ENCODE assay signal across 9 mouse cellular contexts in the genomic region with DNA sequence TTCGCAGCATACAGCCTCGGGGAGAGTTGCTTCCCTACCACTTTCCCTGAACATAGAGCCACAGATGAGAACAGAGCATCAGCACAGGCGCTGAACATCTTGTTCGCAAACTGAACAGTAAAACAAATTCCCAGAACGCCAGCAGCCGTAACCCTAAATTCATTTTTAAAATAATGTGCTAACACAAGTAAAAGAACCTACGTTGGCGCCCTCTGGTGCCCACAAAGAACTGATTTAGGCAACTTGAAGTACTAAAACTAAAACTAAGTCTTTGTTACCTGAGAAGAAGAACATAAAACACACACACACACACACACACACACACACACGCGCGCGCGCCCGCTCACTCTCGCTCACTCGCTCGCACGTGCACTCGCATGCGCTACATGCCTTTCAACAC.
A peak's percentile ranks its signal among the peaks of the same experiment; 100 is the strongest.
DNase-seq lines count a peak whose midpoint lies in the region; ATAC-seq and TF ChIP-seq lines count a peak whose summit lies in the region.
"Had no signal": no experiment of that assay in that cellular context is flagged by ENCODE, and none has a peak within 500 bp of the region (broad histone marks: within the 10 kb centered on the region; RNA-seq: fewer than 3 reads in every experiment).

No protein-coding gene starts in this region.

- 68% methylated on average over 20 of the region's 20 CpGs for WGBS in kidney, adult 2 months
- WGBS in kidney, embryonic 15.5 days: 69% methylated on average over 20 of the region's 20 CpGs
- 73% methylated on average over 20 of the region's 20 CpGs for WGBS in neural tube, embryonic 11.5 days

- no peaks in the 10 kb centered on the region for H3K27me3 ChIP-seq in kidney, adult 2 months (replicated peaks; ENCODE audit: control insufficient read depth, insufficient read depth, low read length)
- H3K27me3 ChIP-seq in kidney, embryonic 15.5 days: no peaks in the 10 kb centered on the region
- H3K27me3 ChIP-seq in neural tube, embryonic 11.5 days (ENCODE audit: control insufficient read depth, insufficient read depth, low read length): no peaks in the 10 kb centered on the region
- H3K27me3 ChIP-seq: limb, embryonic 12.5 days had no signal

- no peak for TF ChIP-seq POLR2A in kidney, adult 2 months (IDR thresholded peaks at IDR 0.05; ENCODE audit: low read depth, low read length)

- no peaks in the 10 kb centered on the region for H3K36me3 ChIP-seq in kidney, adult 2 months (ENCODE audit: control insufficient read depth, insufficient read depth, low read length)
- no peaks in the 10 kb centered on the region for H3K36me3 ChIP-seq in kidney, embryonic 15.5 days
- no peaks in the 10 kb centered on the region for H3K36me3 ChIP-seq in neural tube, embryonic 11.5 days (ENCODE audit: control insufficient read depth, insufficient read depth, low read length)
- H3K36me3 ChIP-seq: limb, embryonic 12.5 days had no signal

- no peak overlapping the region for H3K27ac ChIP-seq in kidney, adult 2 months (ENCODE audit: insufficient read depth, low read depth, low read length)
- no peak overlapping the region for H3K27ac ChIP-seq in kidney, embryonic 15.5 days
- H3K27ac ChIP-seq in neural tube, embryonic 11.5 days (ENCODE audit: low read depth, low read length): no peak overlapping the region
- H3K27ac ChIP-seq: limb, embryonic 12.5 days had no signal

- H3K9ac ChIP-seq in kidney, embryonic 15.5 days: no peak overlapping the region
- no peak overlapping the region for H3K9ac ChIP-seq in neural tube, embryonic 11.5 days (ENCODE audit: low read length)
- H3K9ac ChIP-seq: limb, embryonic 12.5 days had no signal

- TF ChIP-seq CTCF in kidney, adult 2 months (conservative IDR thresholded peaks at IDR 0.05; ENCODE audit: insufficient read depth, insufficient read length, low read depth, low read length): no peak

- H3K4me2 ChIP-seq in kidney, embryonic 15.5 days: no peak overlapping the region
- H3K4me2 ChIP-seq in neural tube, embryonic 11.5 days (ENCODE audit: low read depth): no peak overlapping the region
- H3K4me2 ChIP-seq: limb, embryonic 12.5 days had no signal

- peak; percentile 22 for DNase-seq in kidney, adult 2 months
- peak; percentile 63 to 86 for DNase-seq in adrenal gland, adult (ENCODE audit: inconsistent age in 2 of 2, low spot score in 1 of 2)
- DNase-seq in embryo, embryonic 11 days: peak; percentile 60
- DNase-seq in layer of hippocampus, postnatal 10 days (ENCODE audit: low spot score in 2 of 2): peak; percentile 63 to 74
- peak; percentile 41 for DNase-seq in neural tube, embryonic 11.5 days (ENCODE audit: low spot score)
- DNase-seq in gastrocnemius, adult 18-20 months (ENCODE audit: low spot score): no peak

- no peak overlapping the region for H3K4me3 ChIP-seq in kidney, adult 2 months (ENCODE audit: insufficient read depth, low read depth, low read length)
- H3K4me3 ChIP-seq in kidney, embryonic 15.5 days (replicated peaks): no peak overlapping the region
- no peak overlapping the region for H3K4me3 ChIP-seq in neural tube, embryonic 11.5 days (ENCODE audit: low read depth, low read length)
- H3K4me3 ChIP-seq: limb, embryonic 12.5 days had no signal

- H3K9me3 ChIP-seq in kidney, embryonic 15.5 days (replicated peaks): no peaks in the 10 kb centered on the region
- H3K9me3 ChIP-seq in neural tube, embryonic 11.5 days (ENCODE audit: control insufficient read depth, low read length): no peaks in the 10 kb centered on the region
- H3K9me3 ChIP-seq: limb, embryonic 12.5 days had no signal

- no peak for ATAC-seq in kidney, embryonic 15.5 days (replicated peaks; ENCODE audit: low FRiP score)
- ATAC-seq in neural tube, embryonic 11.5 days (ENCODE audit: insufficient read depth, low FRiP score, low TSS enrichment): no peak
- ATAC-seq in megakaryocyte progenitor cell, adult 5-6 weeks (replicated peaks; ENCODE audit: poor library complexity): no peak

- no peaks in the 10 kb centered on the region for H3K4me1 ChIP-seq in kidney, adult 2 months (ENCODE audit: control insufficient read depth, insufficient read depth, low read length)
- no peaks in the 10 kb centered on the region for H3K4me1 ChIP-seq in kidney, embryonic 15.5 days
- H3K4me1 ChIP-seq in neural tube, embryonic 11.5 days (ENCODE audit: control insufficient read depth, insufficient read depth, low read length): no peaks in the 10 kb centered on the region
- H3K4me1 ChIP-seq: limb, embryonic 12.5 days had no signal
